Mouse (Mus musculus) layer of hippocampus, adult 18-20 months (tissue): ENCODE measurements around the gene Mavs. TPM values are rescaled to one million over a fixed set of nuclear protein-coding genes. Genes with fewer than 3 reads are reported as not detected.
"Not testable (repeated sequence)": the region's sequence is repeated elsewhere in the genome, so short reads cannot be mapped to it uniquely, and the experiment has no call there.

ENCODE experiments used
- DNase-seq, 2 experiments: peaks; one replicate each; pipeline ENCODE4 v3.0.0; 2022; ENCODE audit warnings: low spot score in 2 of 2
- total RNA-seq, 2 experiments: library from RNA; stranded (reverse); gene quantifications; 2 replicates each; pipeline ENCODE4 v1.2.3; 2021

Mavs gene
- total RNA-seq, 2 experiments from 2014 or later, result 7.6 to 9.4 TPM

- DNase-seq, result peak; percentile 93 to 97
Measured at GRCm38 (mm10) chr2:131209969-131210792, 23.7 kb upstream of the Mavs start.

- no peak for DNase-seq
Measured at GRCm38 (mm10) chr2:131211026-131211615, 22.7 kb upstream of the Mavs start.

DNA sequence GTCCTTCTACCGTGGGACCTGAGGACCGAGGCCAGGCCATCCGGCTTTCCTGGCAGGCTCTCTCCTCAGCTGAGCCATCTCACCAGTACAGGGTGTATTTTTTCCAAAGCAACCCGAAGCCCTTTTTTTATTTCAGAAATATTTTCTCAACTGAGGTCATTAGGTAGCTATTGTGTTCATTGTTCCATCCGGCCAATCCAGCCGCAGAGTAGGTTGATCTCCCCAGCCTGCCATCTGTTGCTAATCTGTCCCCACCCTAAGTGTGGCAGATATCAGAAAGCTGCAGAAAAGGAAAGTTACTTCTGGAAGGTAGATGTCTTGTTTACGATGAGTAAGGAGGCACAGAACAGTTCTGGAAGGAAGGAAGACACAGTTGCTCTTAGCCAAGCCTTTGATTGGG, 20.1 kb upstream of the Mavs start:
- no peak for DNase-seq

DNA sequence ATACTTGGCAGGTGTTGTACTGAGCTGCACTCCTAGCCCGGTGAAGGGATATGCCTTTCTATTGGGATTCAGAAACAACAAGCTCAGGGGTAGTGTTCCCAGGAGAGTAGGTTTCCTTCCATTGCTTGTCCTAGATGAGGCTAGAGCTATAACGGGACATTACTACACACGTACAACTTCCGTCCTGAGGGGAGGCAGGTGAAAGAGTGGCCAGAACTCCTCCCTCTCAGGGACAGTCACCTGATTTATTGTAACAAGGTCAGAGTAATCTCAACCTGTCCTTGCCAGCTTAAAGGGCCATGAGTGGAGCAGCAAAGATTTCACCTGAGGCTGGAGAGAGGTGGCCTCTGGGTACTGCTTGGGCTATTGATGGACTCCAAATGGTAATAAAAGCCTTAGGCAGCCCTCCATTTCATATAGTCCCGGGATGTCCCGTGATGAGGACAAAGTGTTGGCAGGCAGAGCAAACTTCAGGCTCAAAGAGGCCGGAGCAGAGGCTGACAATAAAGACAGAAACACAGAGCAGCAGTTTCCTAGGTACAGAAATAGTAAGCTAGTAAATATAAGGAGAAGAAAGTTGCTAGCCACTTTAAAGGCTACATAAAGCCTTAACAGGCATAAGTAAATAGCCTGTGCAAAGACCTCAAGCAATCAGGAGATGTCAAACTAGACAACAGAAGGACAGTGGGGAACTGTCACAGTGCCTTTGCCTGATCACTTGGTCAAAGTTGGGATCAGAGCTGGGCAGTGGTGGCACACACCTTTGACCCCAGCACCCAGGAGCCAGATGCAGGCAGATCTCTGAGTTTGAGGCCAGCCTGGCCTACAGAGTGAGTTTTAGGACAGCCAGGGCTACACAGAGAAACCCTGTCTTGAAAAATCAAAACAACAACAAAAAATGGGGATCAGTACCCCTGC, 17.7 kb upstream of the Mavs start:
- no peak for DNase-seq

DNA sequence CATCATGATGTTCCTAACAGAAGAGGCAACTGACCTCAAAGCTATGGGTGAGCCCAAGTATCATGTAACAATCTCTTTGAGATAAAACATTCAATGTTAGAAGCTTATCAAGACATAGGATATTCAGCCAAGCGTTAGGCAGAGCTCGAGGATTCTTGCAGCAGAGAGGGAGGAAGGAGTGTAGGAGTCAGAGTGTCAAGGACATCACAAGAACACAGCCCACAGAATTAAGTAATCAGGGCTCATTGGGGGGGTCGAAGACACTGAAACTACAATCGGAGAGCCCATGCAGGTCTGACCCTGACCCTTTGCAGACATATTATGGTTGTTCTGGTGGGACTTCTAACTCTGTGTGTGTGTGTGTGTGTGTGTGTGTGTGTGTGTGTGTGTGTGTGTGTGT, 13.8 kb upstream of the Mavs start:
- no peak for DNase-seq

GRCm38 (mm10) chr2:131221853-131222515, 11.9 kb upstream of the Mavs start:
- DNase-seq, result no peak

GRCm38 (mm10) chr2:131222562-131222961, 11.3 kb upstream of the Mavs start:
- DNase-seq, result no peak

GRCm38 (mm10) chr2:131223569-131223968, 10.3 kb upstream of the Mavs start:
- no peak for DNase-seq

DNA sequence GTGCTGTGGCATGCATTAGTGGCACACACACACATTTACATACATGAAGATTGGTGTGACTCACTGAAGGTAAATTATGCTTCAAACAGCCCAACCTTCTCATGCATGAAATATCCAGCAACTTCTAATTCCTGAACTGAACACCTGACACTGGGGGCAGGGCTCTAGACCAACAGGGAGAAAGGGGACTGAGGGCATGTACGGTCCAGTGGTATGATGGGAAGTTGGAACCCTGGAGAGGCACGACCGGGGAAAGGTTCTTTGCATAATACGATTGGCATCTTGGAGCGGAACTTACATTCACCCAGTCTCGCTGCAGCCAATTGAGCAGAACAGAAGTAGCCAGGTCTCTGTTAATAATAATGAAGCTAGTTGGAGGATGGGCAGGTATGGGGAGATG, 8.7 kb upstream of the Mavs start:
- no peak for DNase-seq

DNA sequence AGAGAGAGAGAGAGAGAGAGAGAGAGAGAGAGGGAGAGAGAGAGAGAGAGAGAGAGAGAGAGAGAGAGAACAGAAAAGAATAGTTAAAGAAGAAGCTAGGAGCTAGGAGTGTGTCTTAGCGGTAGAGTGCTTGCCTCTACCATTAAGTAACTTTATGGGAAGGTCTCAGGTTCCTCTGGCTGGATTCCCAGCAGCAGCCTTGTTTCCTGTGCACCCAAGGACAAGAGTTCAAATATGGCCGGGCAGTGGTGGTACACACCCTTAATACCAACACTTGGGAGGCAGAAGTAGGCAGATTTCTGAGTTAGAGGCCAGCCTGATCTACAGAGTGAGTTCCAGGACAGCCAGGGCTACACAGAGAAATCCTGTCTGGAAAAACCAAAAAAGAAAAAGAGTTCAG, 7.2 kb upstream of the Mavs start:
- not testable (repeated sequence) for DNase-seq

- no peak for DNase-seq
Measured at GRCm38 (mm10) chr2:131227243-131227642, 6.6 kb upstream of the Mavs start.

DNA sequence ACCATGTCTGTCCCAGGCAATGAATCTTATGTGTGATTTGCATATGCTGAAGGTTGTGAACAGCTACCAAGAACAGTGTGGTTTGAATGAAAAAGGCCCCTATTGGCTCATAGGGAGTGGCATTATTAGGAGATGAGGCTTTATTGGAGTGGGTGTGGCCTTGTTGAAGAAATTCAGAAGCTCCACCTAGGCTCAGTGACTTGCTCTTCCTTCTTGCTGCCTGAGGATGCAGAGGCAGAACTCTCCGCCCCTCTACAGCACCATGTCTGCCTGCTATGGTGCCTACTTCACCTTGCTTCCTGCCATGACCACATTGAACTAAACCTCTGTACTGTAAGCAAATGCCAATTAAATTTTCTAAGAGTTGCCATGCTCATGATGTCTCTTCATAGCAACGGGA, 1.3 kb upstream of the Mavs start:
- no peak for DNase-seq

DNA sequence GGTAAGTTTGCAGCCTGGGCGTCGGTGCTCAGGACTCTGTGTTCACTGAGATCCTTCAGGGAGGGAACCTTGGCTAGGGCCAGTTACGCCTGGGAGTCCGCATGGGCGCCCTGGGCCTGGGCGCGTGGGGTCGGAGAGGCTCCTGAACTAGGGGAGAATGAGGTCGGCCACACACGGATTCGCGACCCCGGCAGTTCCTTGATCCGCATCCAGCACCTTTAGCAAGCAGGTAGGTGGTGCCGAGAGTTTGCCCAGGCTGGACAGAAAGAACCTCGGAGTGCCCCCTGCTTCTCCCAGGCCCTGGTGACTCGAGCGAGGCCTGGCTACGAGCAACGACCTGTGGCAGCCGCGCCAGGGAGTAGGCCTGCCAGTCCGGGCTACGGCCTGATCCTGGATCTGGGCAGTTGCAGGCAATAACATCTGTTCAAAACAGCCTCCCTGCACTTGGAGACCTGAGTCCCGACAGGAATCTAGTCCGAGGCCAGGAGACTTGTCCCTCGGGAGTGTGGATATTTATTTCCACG, 326 bp downstream of the Mavs start:
- DNase-seq, result no peak

DNA sequence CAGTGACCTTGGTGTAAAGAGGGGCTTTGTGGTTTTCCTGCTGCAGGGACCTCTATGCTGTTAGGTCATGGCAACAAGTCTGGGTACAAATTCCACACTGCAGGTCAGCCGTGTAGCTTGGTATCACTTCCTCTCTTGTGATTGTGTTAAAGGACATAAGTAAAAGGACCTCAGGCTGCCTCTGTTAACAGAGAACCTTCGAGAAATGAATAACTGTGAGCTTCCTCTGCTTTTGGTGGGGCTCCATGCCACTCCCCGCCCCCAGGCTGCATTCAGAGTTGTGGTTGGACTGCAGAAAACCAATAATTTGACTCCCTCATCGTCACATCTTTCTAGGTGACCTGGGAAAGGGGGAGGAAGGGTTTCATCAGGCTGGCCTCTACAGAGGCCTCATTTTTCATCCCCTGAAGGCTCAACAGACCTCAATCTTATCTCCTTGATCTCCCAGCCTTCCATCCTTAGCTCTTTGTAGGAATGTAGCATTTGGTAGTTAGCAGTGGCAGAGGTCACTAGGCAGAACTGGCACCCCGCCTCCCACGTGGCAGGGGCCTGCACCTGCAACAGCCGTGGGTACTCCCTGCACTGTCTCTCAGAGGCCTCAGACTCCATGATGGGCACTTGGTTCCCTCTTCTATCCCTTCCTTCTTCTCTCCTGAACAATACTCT, 1.2 kb downstream of the Mavs start:
- DNase-seq, result no peak

GRCm38 (mm10) chr2:131242180-131242579, 8.3 kb downstream of the Mavs start:
- no peak for DNase-seq

DNA sequence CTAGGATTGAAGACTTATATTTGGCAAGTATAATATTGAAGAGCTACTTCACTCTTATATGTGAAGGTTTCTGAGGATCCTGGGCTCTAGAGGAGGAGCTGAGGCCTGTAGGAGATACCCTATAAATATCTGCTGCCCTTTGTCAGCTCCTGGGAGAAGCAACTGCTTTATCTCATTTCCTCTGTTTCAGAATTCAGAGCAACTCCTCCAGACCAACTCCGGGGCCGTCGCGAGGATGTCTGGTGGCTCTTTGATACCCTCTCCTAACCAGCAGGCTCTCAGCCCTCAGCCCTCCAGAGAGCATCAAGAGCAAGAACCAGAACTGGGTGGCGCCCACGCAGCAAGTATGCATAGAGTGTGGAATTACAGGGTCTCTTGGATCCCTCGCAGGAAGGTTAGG, 9.1 kb downstream of the Mavs start:
- no peak for DNase-seq

DNA sequence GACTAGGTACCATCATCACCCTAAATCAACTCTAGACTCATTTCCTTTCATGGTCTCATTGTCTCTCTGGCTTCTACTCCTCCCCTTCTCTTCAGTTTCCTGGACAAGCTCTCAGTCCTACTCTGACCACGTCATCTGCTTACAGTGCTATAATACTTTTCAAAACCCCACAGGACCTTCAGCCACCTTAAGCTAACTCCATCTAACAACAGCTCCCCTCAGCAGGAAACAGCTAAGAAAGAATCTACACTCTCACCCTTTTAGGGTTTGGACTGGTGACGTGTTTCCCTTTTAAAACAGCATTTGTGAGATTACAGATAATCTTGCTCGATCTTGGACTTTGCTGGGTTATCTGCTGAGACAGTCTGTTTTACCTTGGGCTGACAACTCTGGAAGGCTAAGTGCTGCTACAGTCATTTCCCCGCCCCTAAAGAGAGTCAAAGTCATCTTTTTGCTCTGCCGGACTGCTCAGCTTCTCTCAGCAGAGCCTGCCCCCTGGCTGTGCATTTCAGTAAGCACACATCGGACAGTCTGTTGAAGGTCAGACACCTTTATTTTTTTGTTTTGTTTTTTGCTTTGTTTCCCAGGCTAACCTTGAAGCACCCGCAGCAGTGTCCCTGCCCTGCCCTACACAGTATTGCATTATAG, 19.9 kb downstream of the Mavs start:
- peak in 1 of 2 experiments; percentile 30 for DNase-seq

DNA sequence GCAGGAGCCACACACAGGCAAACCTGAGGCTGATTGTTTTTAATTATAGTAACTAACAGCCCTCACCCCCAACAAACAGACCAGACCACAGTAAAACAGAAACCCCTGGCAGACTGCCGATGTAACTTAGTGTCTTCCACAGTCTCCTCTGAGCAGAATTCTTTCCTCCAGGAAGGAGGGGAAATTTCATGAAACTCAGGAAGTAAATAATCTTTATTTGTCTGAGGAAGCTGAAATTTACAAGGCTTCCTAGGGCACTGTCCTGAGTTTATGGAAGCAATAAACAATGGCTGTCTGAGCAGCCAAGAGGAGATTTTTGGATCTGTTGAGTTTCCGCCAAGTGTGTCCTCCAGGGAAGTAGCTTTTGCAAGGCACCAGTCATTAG, 20.5 kb downstream of the Mavs start:
- DNase-seq, result no peak

- DNase-seq, result no peak
Measured at GRCm38 (mm10) chr2:131255738-131256137, 21.9 kb downstream of the Mavs start.

- no peak for DNase-seq
Measured at GRCm38 (mm10) chr2:131258693-131259092, 24.8 kb downstream of the Mavs start.
